Mouse (Mus musculus) liver, adult 10 weeks (tissue): ENCODE measurements around the gene Snap47. TPM values are rescaled to one million over a fixed set of nuclear protein-coding genes. Genes with fewer than 3 reads are reported as not detected.

Source experiments
- polyA plus RNA-seq: library from polyadenylated mRNA; stranded (reverse); fragments of 350-450 nt; fragmentation: Illumina TruSeq; extraction: RNeasy Lipid Tissue Mini Kit (QIAGEN cat#74804); gene quantifications from one replicate; pipeline ENCODE4 v1.2.3, GENCODE M21; 2014; ENCODE audit warnings: low read depth, low replicate concordance

The Snap47 gene
- 34.4 TPM for polyA plus RNA-seq

GRCm38 (mm10) chr11:59451086-59451485 lies at the start of gene Snap47:
Gene Snap47 (minus strand): TSS chr11:59451186.

GRCm38 (mm10) chr11:59472326-59472677 lies 21.3 kb upstream of the Snap47 start, which contains the start of gene Zfp867:
Gene Zfp867 (minus strand): TSS chr11:59472474.

GRCm38 (mm10) chr11:59449741-59450229 lies 1.2 kb downstream of the Snap47 start, which contains the start of gene Jmjd4:
Gene Jmjd4 (plus strand): TSS chr11:59450045.

GRCm38 (mm10) chr11:59375475-59375874 lies 75.5 kb downstream of the Snap47 start, which contains the start of gene Prss38:
Gene Prss38 (minus strand): TSS chr11:59375657.

Other genes starting within 250 kb of the Snap47 start
- 10.2 TPM for gene Mrpl55, start 248.7 kb downstream of the Snap47 start, polyA plus RNA-seq
- 1.6 TPM for gene 2310033P09Rik, start 242.9 kb downstream of the Snap47 start, polyA plus RNA-seq
- gene Arf1, start 222.9 kb downstream of the Snap47 start, polyA plus RNA-seq: 149 TPM
- gene Wnt3a, start 160.4 kb downstream of the Snap47 start, polyA plus RNA-seq: not detected
- 0.29 TPM for gene Wnt9a, start 144.3 kb downstream of the Snap47 start, polyA plus RNA-seq
- gene Prss38, start 75.5 kb downstream of the Snap47 start, polyA plus RNA-seq: not detected
- gene Jmjd4, start 1.1 kb downstream of the Snap47 start, polyA plus RNA-seq: 4.1 TPM
- 4.0 TPM for gene Zfp867, start 21.3 kb upstream of the Snap47 start, polyA plus RNA-seq
- gene Zkscan17, start 75.6 kb upstream of the Snap47 start, polyA plus RNA-seq: 2.4 TPM
- gene Nlrp3, start 90.4 kb upstream of the Snap47 start, polyA plus RNA-seq: 0.08 TPM
- gene Olfr222, start 125.0 kb upstream of the Snap47 start, polyA plus RNA-seq: not detected
- gene Olfr223, start 142.1 kb upstream of the Snap47 start, polyA plus RNA-seq: not detected
- 15.0 TPM for gene Mprip, start 210.1 kb upstream of the Snap47 start, polyA plus RNA-seq